Mouse (Mus musculus): ENCODE data around the gene Pdik1l. TPM values are rescaled to one million over a fixed set of nuclear protein-coding genes. Genes with fewer than 3 reads are reported as not detected.
A peak's percentile ranks its signal among the peaks of the same experiment; 100 is the strongest.
"Not testable (repeated sequence)": the region's sequence is repeated elsewhere in the genome, so short reads cannot be mapped to it uniquely, and the experiment has no call there.

Pdik1l gene
- polyA plus RNA-seq, 1 experiment from 2014 or later = 19.3 TPM

DNA sequence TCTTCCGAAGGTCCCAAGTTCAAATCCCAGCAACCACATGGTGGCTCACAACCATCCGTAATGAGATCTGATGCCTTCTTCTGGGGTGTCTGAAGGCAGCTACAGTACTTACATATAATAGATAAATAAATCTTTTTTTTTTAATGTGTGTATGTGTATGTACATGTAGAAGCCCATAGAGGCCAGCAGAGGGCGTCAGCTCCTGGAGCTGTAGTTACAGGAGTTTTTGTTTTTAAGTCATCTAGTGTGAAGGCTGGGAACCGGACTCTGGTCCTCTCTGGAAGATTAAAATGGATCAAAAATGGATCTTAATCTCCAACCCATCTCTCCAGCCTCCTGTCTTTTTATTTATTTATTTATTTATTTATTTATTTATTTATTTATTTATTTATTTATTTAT lies 8.4 kb upstream of the Pdik1l start:
- DNase-seq (ENCODE audit: low spot score); H3K4me3 ChIP-seq (ENCODE audit: low read depth, low read length); H3K27ac ChIP-seq (ENCODE audit: low read depth, low read length); H3K36me3 ChIP-seq (ENCODE audit: control insufficient read depth, insufficient read depth, low read length); H3K9ac ChIP-seq (ENCODE audit: low read depth, low read length); H3K27me3 ChIP-seq (replicated peaks; ENCODE audit: control insufficient read depth, insufficient read depth, low read length); H3K4me1 ChIP-seq (replicated peaks; ENCODE audit: control insufficient read depth, insufficient read depth, low read length); H3K9me3 ChIP-seq (ENCODE audit: control insufficient read depth, low read length); ATAC-seq (replicated peaks; ENCODE audit: low FRiP score); H3K4me2 ChIP-seq: not testable (repeated sequence)
- 81% methylated on average over 4 of the region's 4 CpGs for WGBS

DNA sequence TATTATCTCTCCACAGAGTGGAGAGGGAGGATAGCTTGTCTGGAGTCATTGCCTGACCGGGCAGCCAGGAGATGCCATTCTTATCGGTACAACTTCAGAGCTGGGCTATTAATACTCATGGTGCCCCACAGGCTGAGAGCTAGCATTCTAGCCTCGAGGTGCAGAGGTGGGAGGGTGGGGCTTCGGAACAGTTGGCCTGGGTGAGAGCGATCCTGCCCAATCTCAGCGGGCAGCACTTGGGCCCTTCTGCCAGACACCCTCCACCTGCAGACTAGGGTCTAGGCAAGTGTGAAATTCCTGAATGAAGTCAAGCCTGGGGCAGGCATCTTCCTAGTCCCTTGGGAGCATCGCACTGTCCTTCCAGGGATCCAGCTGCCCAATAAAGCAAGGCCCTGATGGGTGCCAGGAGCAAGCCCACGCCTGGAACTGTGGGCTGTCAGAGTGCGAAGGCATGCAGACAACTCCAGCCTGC lies 6.0 kb upstream of the Pdik1l start:
- H3K27ac ChIP-seq (ENCODE audit: low read depth, low read length) = no peak overlapping the region
- no peak for ATAC-seq (replicated peaks; ENCODE audit: low FRiP score)
- DNase-seq (ENCODE audit: low spot score) = no peak
- no peak overlapping the region for H3K4me3 ChIP-seq (ENCODE audit: low read depth, low read length)
- no peaks in the 10 kb centered on the region for H3K36me3 ChIP-seq (ENCODE audit: control insufficient read depth, insufficient read depth, low read length)
- H3K4me2 ChIP-seq = no peak overlapping the region
- peaks cover 7% of the 10 kb centered on the region for H3K4me1 ChIP-seq (replicated peaks; ENCODE audit: control insufficient read depth, insufficient read depth, low read length)
- no peaks in the 10 kb centered on the region for H3K9me3 ChIP-seq (ENCODE audit: control insufficient read depth, low read length)
- H3K27me3 ChIP-seq (replicated peaks; ENCODE audit: control insufficient read depth, insufficient read depth, low read length) = 0 out of 2 replicates have a peak, but pooled peaks cover 5% of the 10 kb centered on the region
- no peak overlapping the region for H3K9ac ChIP-seq (ENCODE audit: low read depth, low read length)
- WGBS = 39% methylated on average over 9 of the region's 9 CpGs

DNA sequence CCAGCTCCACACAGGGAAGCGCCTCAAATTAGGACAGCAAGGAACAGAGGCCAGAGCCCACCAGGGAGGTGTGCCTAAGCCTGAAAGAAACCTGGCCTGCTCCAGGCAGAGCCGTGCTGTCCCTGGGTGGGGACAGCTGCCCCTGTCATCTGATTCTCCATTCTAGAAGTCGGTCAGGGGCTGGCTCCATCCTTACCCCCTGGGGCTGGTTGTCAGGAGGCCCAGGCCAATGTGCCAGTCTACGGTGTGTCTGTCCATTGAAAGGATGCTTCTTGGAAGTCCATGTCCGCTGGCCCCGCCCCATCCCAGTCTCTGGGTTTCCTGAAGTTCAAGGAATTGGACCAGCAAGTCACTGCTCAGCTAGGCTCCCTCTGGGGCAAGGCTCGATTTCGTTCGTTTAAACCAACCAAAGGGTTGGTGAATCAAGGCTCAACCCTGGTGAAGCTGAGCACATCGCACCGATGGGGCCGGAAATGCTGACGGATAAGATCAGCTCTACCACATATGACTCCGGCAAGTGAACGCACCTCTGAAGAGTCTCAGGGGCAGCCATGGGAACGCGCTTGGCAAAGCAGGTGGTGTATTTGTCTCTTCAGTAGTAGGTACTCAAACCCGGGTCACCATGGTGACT lies 5.5 kb upstream of the Pdik1l start:
- no peak overlapping the region for H3K4me2 ChIP-seq
- no peak overlapping the region for H3K4me3 ChIP-seq (ENCODE audit: low read depth, low read length)
- WGBS = 64% methylated on average over 18 of the region's 18 CpGs
- H3K9me3 ChIP-seq (ENCODE audit: control insufficient read depth, low read length) = no peaks in the 10 kb centered on the region
- no peak for DNase-seq (ENCODE audit: low spot score)
- H3K36me3 ChIP-seq (ENCODE audit: control insufficient read depth, insufficient read depth, low read length) = no peaks in the 10 kb centered on the region
- ATAC-seq (replicated peaks; ENCODE audit: low FRiP score) = no peak
- H3K9ac ChIP-seq (ENCODE audit: low read depth, low read length) = no peak overlapping the region
- H3K27ac ChIP-seq (ENCODE audit: low read depth, low read length) = no peak overlapping the region
- H3K27me3 ChIP-seq (replicated peaks; ENCODE audit: control insufficient read depth, insufficient read depth, low read length) = 0 out of 2 replicates have a peak, but pooled peaks cover 5% of the 10 kb centered on the region
- peaks cover 12% of the 10 kb centered on the region for H3K4me1 ChIP-seq (replicated peaks; ENCODE audit: control insufficient read depth, insufficient read depth, low read length)

DNA sequence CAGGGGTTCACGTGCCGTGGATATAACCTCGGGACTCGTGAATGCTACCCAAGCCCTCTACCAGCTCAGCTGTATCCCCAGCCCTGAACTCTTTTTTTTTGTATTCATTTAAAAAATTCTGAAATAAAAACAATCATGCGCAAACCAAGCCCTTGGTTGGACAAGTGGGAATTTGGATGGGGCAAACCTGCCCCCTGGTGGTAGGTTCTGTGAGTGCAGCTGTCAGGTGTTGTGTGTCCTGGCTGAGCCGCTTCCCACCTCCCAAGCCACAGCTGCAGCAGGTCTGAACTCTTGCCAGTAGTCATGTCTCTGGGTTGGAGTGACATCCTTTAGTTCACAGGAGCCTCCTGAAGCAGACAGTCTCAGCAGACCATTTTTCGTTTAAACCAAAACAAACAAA lies 4.4 kb upstream of the Pdik1l start:
- no peaks in the 10 kb centered on the region for H3K9me3 ChIP-seq (ENCODE audit: control insufficient read depth, low read length)
- H3K36me3 ChIP-seq (ENCODE audit: control insufficient read depth, insufficient read depth, low read length) = no peaks in the 10 kb centered on the region
- no peak overlapping the region for H3K4me3 ChIP-seq (ENCODE audit: low read depth, low read length)
- H3K4me2 ChIP-seq = no peak overlapping the region
- H3K4me1 ChIP-seq (replicated peaks; ENCODE audit: control insufficient read depth, insufficient read depth, low read length) = peaks cover 14% of the 10 kb centered on the region
- 0 out of 2 replicates have a peak, but pooled peaks cover 5% of the 10 kb centered on the region for H3K27me3 ChIP-seq (replicated peaks; ENCODE audit: control insufficient read depth, insufficient read depth, low read length)
- WGBS = 27% methylated on average over 7 of the region's 7 CpGs
- no peak overlapping the region for H3K27ac ChIP-seq (ENCODE audit: low read depth, low read length)
- peak; percentile 83 for DNase-seq (ENCODE audit: low spot score)
- no peak for ATAC-seq (replicated peaks; ENCODE audit: low FRiP score)
- H3K9ac ChIP-seq (ENCODE audit: low read depth, low read length) = no peak overlapping the region

DNA sequence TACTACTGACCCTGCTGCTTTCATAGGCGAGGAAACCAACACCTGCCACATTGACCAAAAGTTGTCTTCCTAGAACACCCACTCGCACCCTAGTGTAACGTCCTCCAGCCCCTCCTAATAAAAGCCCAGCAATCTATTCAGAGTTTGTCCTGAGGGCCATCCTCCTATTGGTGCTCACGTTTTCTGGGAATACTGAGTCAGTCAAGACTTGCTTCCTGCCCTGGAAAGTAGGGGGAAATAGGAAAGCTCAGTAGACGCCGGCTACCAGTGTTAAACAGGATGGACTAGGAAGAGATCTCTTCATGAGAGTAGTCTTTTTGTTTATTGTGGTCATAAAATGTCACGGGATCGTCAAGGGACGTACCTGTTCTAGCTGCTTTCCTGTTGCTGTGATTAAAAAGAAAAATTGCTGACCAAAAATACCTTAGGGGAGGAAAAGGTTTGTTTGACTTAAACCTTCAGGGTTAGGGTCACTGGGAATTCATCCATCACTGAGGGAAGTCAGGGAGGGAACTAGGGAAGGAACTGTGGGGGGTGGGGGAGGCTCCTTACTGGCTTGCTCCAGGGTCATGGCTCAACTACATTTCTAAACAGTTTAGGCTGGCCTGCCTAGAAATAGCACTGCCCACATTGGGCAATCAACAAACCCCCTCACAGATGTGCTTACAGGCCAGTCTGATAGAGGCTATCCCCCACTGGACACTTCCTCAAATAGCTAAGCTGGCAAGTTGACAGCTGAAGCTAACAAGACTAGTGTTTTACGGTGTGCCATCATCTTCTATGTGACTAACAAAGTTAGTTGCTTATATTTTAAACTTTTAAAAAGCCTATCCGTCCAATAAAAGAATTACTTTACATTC lies 932 bp upstream of the Pdik1l start:
- DNase-seq (ENCODE audit: low spot score) = no peak
- H3K4me1 ChIP-seq (replicated peaks; ENCODE audit: control insufficient read depth, insufficient read depth, low read length) = peaks cover 32% of the 10 kb centered on the region
- WGBS = 33% methylated on average over 11 of the region's 11 CpGs

DNA sequence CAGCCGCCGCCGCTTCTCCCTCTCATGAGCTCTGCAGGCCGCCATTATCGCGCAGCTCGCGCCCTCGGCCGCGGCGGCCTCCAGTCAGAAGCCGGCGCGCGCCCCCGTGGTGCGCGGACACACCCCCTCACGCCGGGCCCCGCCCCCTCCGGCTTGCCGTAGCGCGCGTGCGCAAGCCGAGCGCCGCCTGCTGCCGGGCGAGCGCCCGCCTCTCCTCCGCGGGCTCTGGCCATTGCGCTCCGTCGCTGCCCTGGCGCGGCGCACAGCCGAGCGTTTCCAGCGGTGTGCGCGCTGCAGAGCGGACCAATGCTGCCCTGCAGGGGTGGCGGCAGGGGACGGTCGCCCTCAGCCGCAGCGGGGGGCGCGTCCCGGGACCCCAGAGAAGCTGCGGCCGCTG lies 529 bp downstream of the Pdik1l start:
- Histone ChIP-seq H3K4me3 (ENCODE audit: low read depth, low read length) (peak overlapping the region; percentile 98), H3K9me3 (ENCODE audit: control insufficient read depth, low read length) (no peaks in the 10 kb centered on the region), H3K4me2 (peak overlapping the region; percentile 93), H3K36me3 (ENCODE audit: control insufficient read depth, insufficient read depth, low read length) (peaks cover 6% of the 10 kb centered on the region; the same call in 1 of the 2 replicates), H3K4me1 (replicated peaks; ENCODE audit: control insufficient read depth, insufficient read depth, low read length) (peaks cover 32% of the 10 kb centered on the region), H3K27ac (ENCODE audit: low read depth, low read length) (peak overlapping the region; percentile 100), H3K27me3 (replicated peaks; ENCODE audit: control insufficient read depth, insufficient read depth, low read length) (no peaks in the 10 kb centered on the region), H3K9ac (ENCODE audit: low read depth, low read length) (peak overlapping the region; percentile 99)
- ATAC-seq (replicated peaks; ENCODE audit: low FRiP score) = peak; percentile 88
- WGBS = under 1% methylated on average over 52 of the region's 59 CpGs
- peak; percentile 99 for DNase-seq (ENCODE audit: low spot score)

More for the DNA sequence above, 932 bp upstream of the Pdik1l start:
- H3K27me3 ChIP-seq (replicated peaks; ENCODE audit: control insufficient read depth, insufficient read depth, low read length) = 0 out of 2 replicates have a peak, but pooled peaks cover 2% of the 10 kb centered on the region
- no peak for ATAC-seq (replicated peaks; ENCODE audit: low FRiP score)
- no peaks in the 10 kb centered on the region; the same call in 1 of the 2 replicates for H3K36me3 ChIP-seq (ENCODE audit: control insufficient read depth, insufficient read depth, low read length)
- peak overlapping the region; percentile 100 for H3K27ac ChIP-seq (ENCODE audit: low read depth, low read length)
- no peaks in the 10 kb centered on the region for H3K9me3 ChIP-seq (ENCODE audit: control insufficient read depth, low read length)
- H3K4me3 ChIP-seq (ENCODE audit: low read depth, low read length) = peak overlapping the region; percentile 98
- peak overlapping the region; percentile 99 for H3K9ac ChIP-seq (ENCODE audit: low read depth, low read length)
- peak overlapping the region; percentile 93 for H3K4me2 ChIP-seq

DNA sequence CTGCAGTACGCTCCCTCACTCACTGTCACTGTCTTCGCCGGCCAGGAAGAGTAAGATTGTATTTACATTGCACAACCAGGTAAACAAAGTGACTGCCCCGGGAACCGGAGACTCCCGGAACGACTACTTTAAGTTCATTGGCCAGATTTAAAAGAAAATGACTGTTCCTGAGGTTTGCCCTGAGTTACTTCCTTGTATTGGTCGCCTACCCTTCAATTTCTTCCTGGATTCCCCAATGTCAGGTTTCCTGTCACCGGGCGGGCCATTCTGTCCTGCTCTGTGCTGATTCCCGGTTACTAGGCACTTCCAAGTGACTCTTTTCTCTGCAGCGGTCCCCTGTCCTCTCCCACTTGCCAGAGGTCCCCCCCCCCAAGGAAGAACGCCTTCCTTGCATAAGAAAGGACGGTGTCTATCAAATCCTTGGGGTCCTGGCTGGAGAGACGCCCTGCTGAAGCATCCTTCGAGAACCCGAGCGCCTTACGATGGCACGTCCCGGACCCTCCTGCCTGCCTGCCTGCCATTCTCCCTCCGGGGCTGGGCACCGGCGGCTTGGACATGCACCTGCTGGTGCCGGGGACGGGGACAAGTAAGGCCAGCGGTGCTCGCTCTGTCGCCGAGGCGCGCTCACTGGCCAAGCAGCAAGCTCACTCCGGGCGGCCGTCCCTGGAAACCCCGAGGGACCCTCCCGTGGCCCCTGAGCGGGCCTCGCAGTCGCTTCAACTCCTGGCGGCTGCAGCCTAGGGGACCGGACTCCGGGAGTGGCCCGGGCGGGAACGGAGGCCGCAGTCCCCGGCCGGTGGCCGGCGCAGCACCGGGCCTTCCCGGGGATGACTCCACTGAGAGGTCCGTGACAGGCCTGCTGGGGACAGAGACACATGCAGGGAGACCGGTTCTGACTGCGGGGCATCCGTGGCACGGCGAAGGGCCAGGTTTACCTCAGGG lies 1.2 kb downstream of the Pdik1l start:
- Histone ChIP-seq H3K4me3 (ENCODE audit: low read depth, low read length) (peak overlapping the region; percentile 98), H3K27ac (ENCODE audit: low read depth, low read length) (peak overlapping the region; percentile 100), H3K9ac (ENCODE audit: low read depth, low read length) (peak overlapping the region; percentile 99), H3K4me1 (replicated peaks; ENCODE audit: control insufficient read depth, insufficient read depth, low read length) (peaks cover 32% of the 10 kb centered on the region), H3K27me3 (replicated peaks; ENCODE audit: control insufficient read depth, insufficient read depth, low read length) (no peaks in the 10 kb centered on the region), H3K4me2 (peak overlapping the region; percentile 92), H3K9me3 (ENCODE audit: control insufficient read depth, low read length) (no peaks in the 10 kb centered on the region), H3K36me3 (ENCODE audit: control insufficient read depth, insufficient read depth, low read length) (peaks cover 12% of the 10 kb centered on the region; the same call in 1 of the 2 replicates)
- DNase-seq (ENCODE audit: low spot score) (no peak), ATAC-seq (replicated peaks; ENCODE audit: low FRiP score) (peak; percentile 13)
- WGBS = 2% methylated on average over 59 of the region's 59 CpGs

DNA sequence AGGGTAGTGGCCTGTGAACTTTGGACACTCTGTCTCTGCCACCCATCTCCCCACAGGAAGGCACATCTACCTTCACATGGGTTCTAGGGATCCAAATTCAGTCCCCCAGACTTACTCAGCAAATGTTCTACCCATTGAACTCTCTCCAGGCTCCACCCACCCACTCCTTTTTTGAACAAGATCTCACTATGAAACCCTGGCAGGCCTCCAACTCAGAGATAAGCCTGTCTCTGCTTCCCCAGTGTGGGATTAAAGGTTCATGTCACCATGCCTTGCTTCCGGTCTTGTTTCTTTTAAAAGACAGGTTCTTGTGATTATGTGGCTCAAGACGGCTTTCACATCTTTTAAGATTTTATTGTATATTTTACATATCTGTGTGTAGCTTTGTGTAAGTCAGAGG lies 2.8 kb downstream of the Pdik1l start:
- peak overlapping the region; percentile 99; the same call in 1 of the 2 replicates for H3K9ac ChIP-seq (ENCODE audit: low read depth, low read length)
- H3K4me1 ChIP-seq (replicated peaks; ENCODE audit: control insufficient read depth, insufficient read depth, low read length) = peaks cover 32% of the 10 kb centered on the region
- WGBS = 40% methylated on average over 2 of the region's 2 CpGs
- DNase-seq (ENCODE audit: low spot score) (no peak), ATAC-seq (replicated peaks; ENCODE audit: low FRiP score) (peak; percentile 46; the same call in 1 of the 2 replicates)
- no peaks in the 10 kb centered on the region for H3K27me3 ChIP-seq (replicated peaks; ENCODE audit: control insufficient read depth, insufficient read depth, low read length)
- peak overlapping the region; percentile 98 for H3K4me3 ChIP-seq (ENCODE audit: low read depth, low read length)
- peaks cover 14% of the 10 kb centered on the region; the same call in 1 of the 2 replicates for H3K36me3 ChIP-seq (ENCODE audit: control insufficient read depth, insufficient read depth, low read length)
- H3K27ac ChIP-seq (ENCODE audit: low read depth, low read length) = peak overlapping the region; percentile 100
- peak overlapping the region; percentile 92 for H3K4me2 ChIP-seq
- H3K9me3 ChIP-seq (ENCODE audit: control insufficient read depth, low read length) = no peaks in the 10 kb centered on the region

Measured in liver, embryonic 11.5 days (tissue).